Mouse (Mus musculus): ENCODE measurements at regions not wholly inside any gene's neighbourhood (a gene's known extent, or its start where the extent isn't known, plus 50 kb on each side); places are given as distances from the start of the nearest gene placed in this dataset.

- DNase-seq (ENCODE audit: low spot score) (peak; percentile 71), ATAC-seq (peak; percentile 50; the same call in 1 of the 2 replicates)
- H3K27ac ChIP-seq (ENCODE audit: low read depth, low read length): no peak overlapping the region
- H3K27me3 ChIP-seq (replicated peaks; ENCODE audit: control insufficient read depth, insufficient read depth, low read length): no peaks in the 10 kb centered on the region
- no peak overlapping the region for H3K4me2 ChIP-seq (ENCODE audit: low read length)
- 88% methylated on average over 12 of the region's 12 CpGs for WGBS
- H3K4me3 ChIP-seq (ENCODE audit: low read depth, low read length): no peak overlapping the region
- H3K9me3 ChIP-seq (replicated peaks; ENCODE audit: control insufficient read depth, low read length): no peaks in the 10 kb centered on the region
- H3K9ac ChIP-seq (ENCODE audit: low read length): no peak overlapping the region
- no peaks in the 10 kb centered on the region for H3K4me1 ChIP-seq (ENCODE audit: control insufficient read depth, insufficient read depth, low read length)
- H3K36me3 ChIP-seq (ENCODE audit: control insufficient read depth, insufficient read depth, low read length): no peaks in the 10 kb centered on the region
These were observed 439.2 kb downstream of the Tmem182 start for GRCm38 (mm10) chr1:41244627-41245026.

- H3K9me3 ChIP-seq (replicated peaks; ENCODE audit: control insufficient read depth, low read length): no peaks in the 10 kb centered on the region
- 26% methylated on average over 10 of the region's 10 CpGs for whole genome bisulfite sequencing
- no peak overlapping the region for H3K4me2 ChIP-seq (ENCODE audit: low read length)
- peak; percentile 61 for DNase-seq (ENCODE audit: low spot score)
- H3K27ac ChIP-seq (ENCODE audit: low read depth, low read length): no peak overlapping the region
- H3K9ac ChIP-seq (ENCODE audit: low read length): no peak overlapping the region; the same call in 1 of the 2 replicates
- H3K4me1 ChIP-seq (ENCODE audit: control insufficient read depth, insufficient read depth, low read length): peaks cover 4% of the 10 kb centered on the region; the same call in 1 of the 2 replicates
- ATAC-seq: no peak
- no peak overlapping the region for H3K4me3 ChIP-seq (ENCODE audit: low read depth, low read length)
- no peaks in the 10 kb centered on the region for H3K27me3 ChIP-seq (replicated peaks; ENCODE audit: control insufficient read depth, insufficient read depth, low read length)
- H3K36me3 ChIP-seq (ENCODE audit: control insufficient read depth, insufficient read depth, low read length): no peaks in the 10 kb centered on the region
These were observed 458.8 kb downstream of the Tmem182 start for GRCm38 (mm10) chr1:41264214-41264613.

- H3K9ac ChIP-seq (ENCODE audit: low read length): no peak overlapping the region
- peaks cover 37% of the 10 kb centered on the region for H3K4me1 ChIP-seq (ENCODE audit: control insufficient read depth, insufficient read depth, low read length)
- H3K4me3 ChIP-seq (ENCODE audit: low read depth, low read length): no peak overlapping the region
- no peaks in the 10 kb centered on the region for H3K9me3 ChIP-seq (replicated peaks; ENCODE audit: control insufficient read depth, low read length)
- no peak overlapping the region; the same call in 1 of the 2 replicates for H3K4me2 ChIP-seq (ENCODE audit: low read length)
- H3K36me3 ChIP-seq (ENCODE audit: control insufficient read depth, insufficient read depth, low read length): no peaks in the 10 kb centered on the region
- ATAC-seq: peak; percentile 50
- peak; percentile 78 for DNase-seq (ENCODE audit: low spot score)
- H3K27me3 ChIP-seq (replicated peaks; ENCODE audit: control insufficient read depth, insufficient read depth, low read length): no peaks in the 10 kb centered on the region
- 0 out of 2 replicates have a peak overlapping the region, but pooled peaks have one; percentile 35 for H3K27ac ChIP-seq (ENCODE audit: low read depth, low read length)
- WGBS: 10% methylated on average over 4 of the region's 4 CpGs
These were observed 465.8 kb downstream of the Tmem182 start for GRCm38 (mm10) chr1:41271111-41271730.

GRCm38 (mm10) chr1:41274573-41275270 is 469.3 kb downstream of the Tmem182 start:
- peak overlapping the region; percentile 33; the same call in 1 of the 2 replicates for H3K9ac ChIP-seq (ENCODE audit: low read length)
- peak overlapping the region; percentile 47 for H3K4me2 ChIP-seq (ENCODE audit: low read length)
- 2% methylated on average over 10 of the region's 10 CpGs for WGBS
- DNase-seq (ENCODE audit: low spot score): peak; percentile 73
- H3K27ac ChIP-seq (ENCODE audit: low read depth, low read length): peak overlapping the region; percentile 86
- H3K4me1 ChIP-seq (ENCODE audit: control insufficient read depth, insufficient read depth, low read length): peaks cover 34% of the 10 kb centered on the region
- no peaks in the 10 kb centered on the region for H3K9me3 ChIP-seq (replicated peaks; ENCODE audit: control insufficient read depth, low read length)
- H3K4me3 ChIP-seq (ENCODE audit: low read depth, low read length): peak overlapping the region; percentile 9
- no peaks in the 10 kb centered on the region for H3K27me3 ChIP-seq (replicated peaks; ENCODE audit: control insufficient read depth, insufficient read depth, low read length)
- ATAC-seq: peak; percentile 60
- H3K36me3 ChIP-seq (ENCODE audit: control insufficient read depth, insufficient read depth, low read length): no peaks in the 10 kb centered on the region

GRCm38 (mm10) chr1:41275271-41275624 is 469.8 kb downstream of the Tmem182 start:
- DNase-seq (ENCODE audit: low spot score) (peak; percentile 88), ATAC-seq (peak; percentile 50)
- WGBS: under 1% methylated on average over 8 of the region's 8 CpGs
- Histone ChIP-seq H3K9ac (ENCODE audit: low read length) (peak overlapping the region; percentile 21; the same call in 1 of the 2 replicates), H3K9me3 (replicated peaks; ENCODE audit: control insufficient read depth, low read length) (no peaks in the 10 kb centered on the region), H3K4me1 (ENCODE audit: control insufficient read depth, insufficient read depth, low read length) (peaks cover 33% of the 10 kb centered on the region), H3K27me3 (replicated peaks; ENCODE audit: control insufficient read depth, insufficient read depth, low read length) (no peaks in the 10 kb centered on the region), H3K36me3 (ENCODE audit: control insufficient read depth, insufficient read depth, low read length) (no peaks in the 10 kb centered on the region), H3K4me3 (ENCODE audit: low read depth, low read length) (peak overlapping the region; percentile 9), H3K4me2 (ENCODE audit: low read length) (peak overlapping the region; percentile 47), H3K27ac (ENCODE audit: low read depth, low read length) (peak overlapping the region; percentile 86)

GRCm38 (mm10) chr1:41275642-41276041 is 470.2 kb downstream of the Tmem182 start:
- H3K4me3 ChIP-seq (ENCODE audit: low read depth, low read length): peak overlapping the region; percentile 9; the same call in 1 of the 2 replicates
- H3K27me3 ChIP-seq (replicated peaks; ENCODE audit: control insufficient read depth, insufficient read depth, low read length): no peaks in the 10 kb centered on the region
- 2% methylated on average over 6 of the region's 6 CpGs for WGBS
- H3K4me2 ChIP-seq (ENCODE audit: low read length): peak overlapping the region; percentile 47
- DNase-seq (ENCODE audit: low spot score) (peak; percentile 54), ATAC-seq (no peak)
- H3K9ac ChIP-seq (ENCODE audit: low read length): peak overlapping the region; percentile 21; the same call in 1 of the 2 replicates
- H3K9me3 ChIP-seq (replicated peaks; ENCODE audit: control insufficient read depth, low read length): no peaks in the 10 kb centered on the region
- peak overlapping the region; percentile 86 for H3K27ac ChIP-seq (ENCODE audit: low read depth, low read length)
- H3K36me3 ChIP-seq (ENCODE audit: control insufficient read depth, insufficient read depth, low read length): no peaks in the 10 kb centered on the region
- peaks cover 29% of the 10 kb centered on the region for H3K4me1 ChIP-seq (ENCODE audit: control insufficient read depth, insufficient read depth, low read length)

GRCm38 (mm10) chr1:41276303-41276702 is 470.9 kb downstream of the Tmem182 start:
- no peak for ATAC-seq
- peaks cover 24% of the 10 kb centered on the region for H3K4me1 ChIP-seq (ENCODE audit: control insufficient read depth, insufficient read depth, low read length)
- no peaks in the 10 kb centered on the region for H3K9me3 ChIP-seq (replicated peaks; ENCODE audit: control insufficient read depth, low read length)
- no peaks in the 10 kb centered on the region for H3K36me3 ChIP-seq (ENCODE audit: control insufficient read depth, insufficient read depth, low read length)
- no peak overlapping the region for H3K4me3 ChIP-seq (ENCODE audit: low read depth, low read length)
- 28% methylated on average over 6 of the region's 6 CpGs for WGBS
- no peak overlapping the region for H3K9ac ChIP-seq (ENCODE audit: low read length)
- no peak overlapping the region; the same call in 1 of the 2 replicates for H3K27ac ChIP-seq (ENCODE audit: low read depth, low read length)
- no peak overlapping the region for H3K4me2 ChIP-seq (ENCODE audit: low read length)
- no peaks in the 10 kb centered on the region for H3K27me3 ChIP-seq (replicated peaks; ENCODE audit: control insufficient read depth, insufficient read depth, low read length)
- DNase-seq (ENCODE audit: low spot score): no peak

GRCm38 (mm10) chr1:41285221-41285620 is 479.8 kb downstream of the Tmem182 start:
- no peak overlapping the region for H3K9ac ChIP-seq (ENCODE audit: low read length)

GRCm38 (mm10) chr1:41286221-41286620 is 480.8 kb downstream of the Tmem182 start:
- WGBS: 76% methylated on average over 9 of the region's 9 CpGs
- no peaks in the 10 kb centered on the region for H3K4me1 ChIP-seq (ENCODE audit: control insufficient read depth, insufficient read depth, low read length)
- no peaks in the 10 kb centered on the region for H3K27me3 ChIP-seq (replicated peaks; ENCODE audit: control insufficient read depth, insufficient read depth, low read length)
- no peak for ATAC-seq
- no peaks in the 10 kb centered on the region for H3K36me3 ChIP-seq (ENCODE audit: control insufficient read depth, insufficient read depth, low read length)
- H3K9ac ChIP-seq (ENCODE audit: low read length): no peak overlapping the region
- peak; percentile 35 for DNase-seq (ENCODE audit: low spot score)
- no peak overlapping the region for H3K4me3 ChIP-seq (ENCODE audit: low read depth, low read length)
- H3K9me3 ChIP-seq (replicated peaks; ENCODE audit: control insufficient read depth, low read length): no peaks in the 10 kb centered on the region
- no peak overlapping the region for H3K27ac ChIP-seq (ENCODE audit: low read depth, low read length)
- no peak overlapping the region for H3K4me2 ChIP-seq (ENCODE audit: low read length)

More at GRCm38 (mm10) chr1:41285221-41285620, 479.8 kb downstream of the Tmem182 start:
- Histone ChIP-seq H3K4me3 (ENCODE audit: low read depth, low read length) (no peak overlapping the region), H3K4me1 (ENCODE audit: control insufficient read depth, insufficient read depth, low read length) (no peaks in the 10 kb centered on the region), H3K27me3 (replicated peaks; ENCODE audit: control insufficient read depth, insufficient read depth, low read length) (no peaks in the 10 kb centered on the region), H3K4me2 (ENCODE audit: low read length) (no peak overlapping the region), H3K36me3 (ENCODE audit: control insufficient read depth, insufficient read depth, low read length) (no peaks in the 10 kb centered on the region), H3K9me3 (replicated peaks; ENCODE audit: control insufficient read depth, low read length) (no peaks in the 10 kb centered on the region), H3K27ac (ENCODE audit: low read depth, low read length) (no peak overlapping the region)
- DNase-seq (ENCODE audit: low spot score): no peak
- no peak for ATAC-seq
- WGBS: 81% methylated on average over 9 of the region's 9 CpGs
